8 mouse cellular contexts compared by ENCODE assay signal in the genomic region with DNA sequence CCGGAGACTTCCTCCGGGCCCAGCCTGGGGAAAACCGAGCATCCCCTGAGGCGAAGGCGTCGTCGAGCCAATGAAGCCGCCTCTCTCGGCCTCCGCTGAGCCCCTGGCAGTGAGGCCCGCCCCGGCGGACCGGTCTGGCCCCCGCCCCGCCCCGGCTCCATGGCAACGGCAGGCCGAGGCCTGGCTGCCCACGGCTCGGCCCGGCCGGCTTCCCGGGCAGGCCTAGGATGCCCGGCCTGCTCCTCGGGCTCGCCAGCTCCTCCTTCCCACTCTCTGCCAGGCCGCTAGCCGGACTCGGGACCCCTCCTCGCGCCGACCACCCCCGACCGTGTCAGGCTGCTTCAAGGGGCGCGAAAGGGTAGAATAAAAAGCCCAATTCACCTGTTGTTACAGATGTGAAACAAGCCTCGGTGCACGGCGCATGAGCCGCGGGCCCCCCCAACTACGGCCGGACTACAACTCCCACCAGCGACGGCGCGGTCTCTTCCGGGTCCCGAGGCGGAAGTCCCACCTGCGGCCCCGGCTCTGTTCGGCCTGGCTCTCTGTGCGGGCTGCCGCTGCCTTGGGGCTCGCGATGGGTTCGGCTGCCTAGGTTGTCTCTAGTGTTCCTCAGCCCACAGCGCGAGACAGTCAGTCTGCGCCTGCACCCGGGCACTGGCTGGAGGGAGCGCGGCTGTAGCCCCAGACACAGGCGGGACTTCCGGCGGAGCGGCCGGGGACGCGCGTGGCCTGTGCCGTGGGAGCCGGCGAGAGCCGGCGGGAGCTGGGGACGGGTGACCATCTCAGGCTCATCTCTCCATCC. TPM values are rescaled to one million over a fixed set of nuclear protein-coding genes. Genes with fewer than 3 reads are reported as not detected.
DNase-seq lines count a peak whose midpoint lies in the region; ATAC-seq lines count a peak whose summit lies in the region.

A gene (plus strand): TSS at position 732 of the 802 bp plus-strand sequence.

- H3K36me3 ChIP-seq in heart, embryonic 10.5 days = peaks cover 29% of the 10 kb centered on the region
- H3K36me3 ChIP-seq in kidney, embryonic 15.5 days = peaks cover 29% of the 10 kb centered on the region

- H3K27me3 ChIP-seq in heart, embryonic 10.5 days (ENCODE audit: insufficient read depth, poor library complexity, severe bottlenecking) = no peaks in the 10 kb centered on the region
- no peaks in the 10 kb centered on the region for H3K27me3 ChIP-seq in kidney, embryonic 15.5 days

- WGBS in heart, embryonic 10.5 days = under 1% methylated on average over 79 of the region's 79 CpGs
- 1% methylated on average over 79 of the region's 79 CpGs for WGBS in kidney, embryonic 15.5 days

- peak; percentile 94 for ATAC-seq in erythroblast, adult 5-6 weeks (replicated peaks; ENCODE audit: low FRiP score, poor library complexity, severe bottlenecking)
- ATAC-seq in kidney, embryonic 15.5 days (replicated peaks; ENCODE audit: low FRiP score) = peak; percentile 96
- peak; percentile 89 for ATAC-seq in monocyte, adult 5-6 weeks (replicated peaks; ENCODE audit: insufficient number of reproducible peaks, low FRiP score, low TSS enrichment, poor library complexity, severe bottlenecking)

- H3K4me2 ChIP-seq in kidney, embryonic 15.5 days = peak within 1 kb of the TSS; percentile 74

- peak within 1 kb of the TSS; percentile 70 for H3K9ac ChIP-seq in kidney, embryonic 15.5 days

- no peaks in the 10 kb centered on the region for H3K9me3 ChIP-seq in heart, embryonic 10.5 days
- no peaks in the 10 kb centered on the region for H3K9me3 ChIP-seq in kidney, embryonic 15.5 days (replicated peaks)

- H3K27ac ChIP-seq in heart, embryonic 10.5 days = peak within 1 kb of the TSS; percentile 97
- peak within 1 kb of the TSS; percentile 98 for H3K27ac ChIP-seq in kidney, embryonic 15.5 days

- peak; percentile 91 for DNase-seq in B cell, adult 2 months
- peak; percentile 95 for DNase-seq in brain, adult 2 months (ENCODE audit: low read depth, low spot score)
- DNase-seq in heart, embryonic 10.5 days (ENCODE audit: low spot score) = peak; percentile 96
- DNase-seq in liver = peak; percentile 90
- DNase-seq in spleen, postnatal 4 days (ENCODE audit: low spot score in 2 of 2) = peak; percentile 81 to 92

- H3K4me3 ChIP-seq in heart, embryonic 10.5 days = peak within 1 kb of the TSS; percentile 95
- H3K4me3 ChIP-seq in kidney, embryonic 15.5 days (replicated peaks) = peak within 1 kb of the TSS; percentile 80

- peaks cover 13% of the 10 kb centered on the region for H3K4me1 ChIP-seq in heart, embryonic 10.5 days
- H3K4me1 ChIP-seq in kidney, embryonic 15.5 days = peaks cover 25% of the 10 kb centered on the region

RNA-seq across cellular contexts. Expression of the gene that starts here (rescaled TPM):
- 24.9 and 33.6 TPM in 2 replicates for total RNA-seq in erythroblast, adult 5-6 weeks (2015; ENCODE audit: low replicate concordance)
- 17.6 and 24.5 TPM in 2 replicates for total RNA-seq in erythroblast, adult 5-6 weeks (2017; ENCODE audit: low replicate concordance)
- polyA plus RNA-seq in heart, embryonic 10.5 days (2016; fragmentation: Nextera tagmentation; extraction: Ambion mirVana) = 105 and 119 TPM in 2 replicates
- 137 and 138 TPM in 2 replicates for polyA plus RNA-seq in kidney, embryonic 15.5 days (2015; fragmentation: Nextera tagmentation; extraction: Ambion mirVana)
- 19.7 to 37.0 TPM (median 20.6 TPM) in 3 replicates for total RNA-seq in monocyte, adult 5-6 weeks (2017)

Comparison
In these comparisons a context has a peak if more than half of its experiments do, and no peak if none do; other contexts are left out.
1. Peak in every context shown above with its lines: DNase-seq, ATAC-seq, H3K4me3 ChIP-seq and H3K27ac ChIP-seq.